Mouse (Mus musculus): ENCODE measurements around the gene Phf21a.
A peak's percentile ranks its signal among the peaks of the same experiment; 100 is the strongest.

The Phf21a gene

GRCm38 (mm10) chr2:92240299-92240698, 147.4 kb downstream of the Phf21a start:
- no peak for DNase-seq

- DNase-seq = no peak
Measured at GRCm38 (mm10) chr2:92240816-92241215, 147.9 kb downstream of the Phf21a start.

DNA sequence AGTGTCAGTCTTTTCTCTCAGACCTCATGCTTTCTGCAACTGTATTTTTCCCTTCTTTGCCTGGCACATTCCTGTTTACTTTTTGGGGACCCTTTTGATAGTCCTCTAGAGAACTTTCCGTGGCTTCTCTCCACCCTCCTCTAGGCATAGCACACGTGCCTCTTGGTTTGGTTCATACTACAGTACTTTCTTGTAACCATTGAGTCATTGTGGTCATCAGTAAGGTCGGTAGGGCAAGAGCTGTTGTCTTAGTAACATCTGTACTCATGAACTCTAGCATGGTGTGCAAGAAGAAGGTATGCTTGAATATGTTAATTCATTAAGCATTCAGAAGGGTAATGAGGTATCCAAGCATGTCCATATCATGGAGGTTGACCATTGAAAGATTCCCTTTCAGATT, 148.4 kb downstream of the Phf21a start:
- DNase-seq = no peak

GRCm38 (mm10) chr2:92246112-92246511, 153.2 kb downstream of the Phf21a start:
- DNase-seq = no peak

- DNase-seq = no peak
Measured at GRCm38 (mm10) chr2:92247711-92248110, 154.8 kb downstream of the Phf21a start.

- DNase-seq = no peak
Measured at GRCm38 (mm10) chr2:92250472-92250871, 157.6 kb downstream of the Phf21a start.

DNA sequence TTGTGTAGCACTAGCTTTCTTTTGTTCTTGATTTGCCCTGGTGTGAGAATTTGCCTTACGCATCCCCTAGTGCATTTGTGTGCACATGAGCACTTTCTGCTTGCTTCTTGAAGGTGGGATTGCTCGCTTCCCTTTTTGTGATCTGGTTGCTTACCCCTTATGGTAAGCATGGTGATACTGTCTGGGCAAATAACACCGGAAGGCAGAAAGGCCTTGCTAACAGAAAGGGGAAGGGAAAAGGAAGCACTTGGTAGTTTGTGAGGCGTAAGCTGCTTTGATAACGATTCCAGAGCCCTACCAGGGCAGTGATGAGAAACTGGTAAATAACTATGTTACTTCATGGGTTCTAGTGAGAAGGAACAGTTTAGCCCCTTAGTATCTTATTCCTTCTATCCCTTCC, 160.9 kb downstream of the Phf21a start:
- DNase-seq = no peak

- DNase-seq = no peak
Measured at GRCm38 (mm10) chr2:92256141-92256540, 163.2 kb downstream of the Phf21a start.

DNA sequence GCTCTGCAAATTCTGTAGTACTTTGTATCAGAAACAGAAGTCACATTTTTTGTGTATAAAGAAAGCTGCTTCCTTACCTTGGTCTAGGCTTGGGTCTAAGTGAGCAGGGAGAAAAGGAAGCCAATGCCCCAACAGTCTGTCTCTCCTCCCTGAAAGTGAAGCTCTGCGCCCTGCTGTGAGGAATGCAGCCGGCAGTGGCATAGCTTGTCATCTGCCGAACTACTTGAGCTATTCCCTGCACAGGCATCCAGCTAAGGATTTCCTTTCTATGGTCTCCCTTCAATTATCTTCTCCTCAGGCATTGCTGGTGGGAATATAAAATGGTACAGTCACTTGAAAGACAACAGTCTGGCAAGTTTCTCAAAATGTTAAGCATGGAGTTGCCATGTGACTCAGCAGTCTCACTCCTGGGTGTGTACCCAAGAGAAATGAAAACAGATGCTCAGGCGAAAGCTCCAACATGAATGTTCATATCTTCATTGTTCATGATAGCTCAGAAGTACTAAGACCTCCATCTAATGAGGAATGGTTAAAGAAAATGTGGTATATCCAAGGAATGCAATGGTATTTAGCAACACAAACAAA, 164.5 kb downstream of the Phf21a start:
- DNase-seq = no peak

GRCm38 (mm10) chr2:92259924-92260323, 167.0 kb downstream of the Phf21a start:
- DNase-seq = no peak

DNA sequence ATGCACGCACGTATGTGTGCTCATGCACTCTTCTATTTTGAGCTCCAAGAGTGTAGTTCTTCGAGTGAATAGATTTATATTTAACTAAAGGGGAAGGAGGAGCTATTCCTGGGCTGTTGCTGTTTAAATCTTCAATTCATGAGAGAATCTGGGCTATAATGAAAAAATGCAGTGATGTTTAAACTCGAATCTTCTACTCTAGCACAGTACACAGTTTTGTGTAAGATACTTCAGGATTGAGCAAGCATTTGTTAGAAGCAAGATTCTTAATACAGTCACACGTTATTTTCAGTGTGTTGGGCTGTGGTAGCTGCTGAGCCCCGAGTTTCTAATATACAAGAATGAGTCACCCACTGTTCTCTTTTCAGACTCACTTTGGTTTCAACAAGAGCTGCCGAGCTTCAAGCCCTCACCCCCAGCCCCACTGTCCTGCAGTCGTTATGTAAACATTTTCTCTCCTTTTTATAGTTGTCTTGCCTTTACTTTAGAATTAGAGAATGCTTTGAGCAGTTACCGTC, 173.2 kb downstream of the Phf21a start:
- DNase-seq = no peak

DNA sequence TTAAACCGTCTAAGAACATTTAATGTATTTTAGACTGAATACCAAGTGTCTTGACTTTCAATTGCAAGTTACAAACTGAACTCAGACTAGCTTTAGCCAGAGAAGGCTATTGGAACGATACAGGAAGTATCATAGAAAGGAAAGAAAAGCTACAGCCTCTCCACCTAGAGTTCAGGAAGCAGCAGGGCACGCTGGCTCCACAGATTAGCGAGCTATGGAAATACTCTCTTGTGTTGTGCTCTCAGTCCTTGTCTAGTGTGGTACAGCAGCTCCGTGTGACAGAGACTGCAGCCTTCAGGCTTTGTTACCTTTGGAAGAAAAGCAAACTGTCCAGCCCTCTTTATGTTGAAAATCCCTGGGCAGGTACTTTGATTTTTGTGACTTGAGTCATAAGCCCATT, 176.3 kb downstream of the Phf21a start:
- DNase-seq = no peak

DNA sequence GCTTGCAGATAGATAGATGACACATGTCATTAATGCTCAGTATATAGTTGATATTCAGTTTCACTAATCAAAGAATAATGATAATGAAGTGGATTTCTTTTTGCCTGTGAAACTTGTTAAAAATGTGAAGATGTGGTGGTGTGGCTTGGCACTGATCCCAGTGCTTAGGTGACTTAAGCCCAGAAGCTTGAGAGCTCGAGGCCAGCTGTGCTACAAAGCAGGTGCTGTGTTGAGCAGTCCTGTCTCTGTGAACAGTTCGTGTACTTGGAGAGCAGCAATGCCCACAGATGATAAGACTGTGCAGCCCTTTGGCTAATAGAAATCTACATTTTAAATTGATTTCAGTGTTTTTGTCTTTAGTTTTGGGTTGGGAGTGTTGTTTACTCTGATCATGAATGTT, 179.6 kb downstream of the Phf21a start:
- no peak for DNase-seq

DNA sequence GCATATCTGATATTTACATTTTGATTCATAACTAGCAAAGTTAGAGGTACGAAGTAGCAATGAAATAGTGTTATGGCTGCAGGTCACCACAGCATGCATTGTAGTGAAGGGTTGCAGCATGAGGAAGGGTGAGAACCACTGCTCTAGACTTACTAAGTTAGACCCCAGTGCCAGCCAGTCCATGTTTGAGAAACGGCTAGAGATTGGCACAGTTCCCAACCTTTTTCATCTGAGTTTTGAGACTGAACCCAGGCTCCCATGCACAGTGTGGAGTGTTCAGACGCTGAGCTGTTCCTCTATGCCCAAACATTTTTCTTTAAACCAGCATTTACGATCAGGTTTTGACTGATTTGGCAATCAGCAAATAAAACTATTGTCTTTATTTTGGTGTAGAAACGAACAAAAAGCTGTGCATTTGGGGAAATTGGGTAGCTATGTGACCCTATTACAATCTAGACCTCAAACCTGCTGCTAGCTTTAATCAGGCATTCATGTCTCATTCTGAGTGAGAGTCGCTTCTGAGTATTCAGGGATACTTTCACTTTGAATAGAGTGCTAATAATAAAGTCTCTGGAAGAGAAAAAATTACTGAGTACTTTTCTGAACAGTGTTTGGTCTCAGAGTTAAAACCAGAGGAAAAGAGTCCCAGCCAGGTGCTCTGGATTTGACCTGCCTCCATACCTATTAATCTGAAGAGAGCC, 180.3 kb downstream of the Phf21a start:
- DNase-seq = no peak

GRCm38 (mm10) chr2:92273802-92274183, 180.9 kb downstream of the Phf21a start:
- DNase-seq = no peak

GRCm38 (mm10) chr2:92277787-92278186, 184.9 kb downstream of the Phf21a start:
- DNase-seq = no peak

DNA sequence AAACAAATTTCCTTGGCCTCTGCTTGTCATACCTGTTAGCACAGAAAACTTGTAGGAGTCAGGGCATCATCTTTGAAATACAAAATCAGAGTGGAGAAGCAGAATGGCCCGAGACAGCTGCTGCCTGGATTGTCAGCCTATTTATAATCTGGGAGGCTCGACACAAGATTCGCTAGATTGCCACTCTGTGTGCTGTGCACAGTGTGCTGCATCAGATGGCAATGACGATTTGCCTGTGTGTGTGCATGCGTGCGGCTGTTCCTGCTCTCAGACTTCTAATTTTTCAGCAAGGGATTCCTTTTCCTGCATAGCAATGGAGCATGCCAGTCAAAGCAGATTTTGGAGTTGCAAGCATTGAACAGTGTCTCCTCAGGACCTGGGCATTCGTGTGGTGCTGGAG, 185.7 kb downstream of the Phf21a start:
- DNase-seq = peak; percentile 48

GRCm38 (mm10) chr2:92279398-92279797, 186.5 kb downstream of the Phf21a start:
- no peak for DNase-seq

DNA sequence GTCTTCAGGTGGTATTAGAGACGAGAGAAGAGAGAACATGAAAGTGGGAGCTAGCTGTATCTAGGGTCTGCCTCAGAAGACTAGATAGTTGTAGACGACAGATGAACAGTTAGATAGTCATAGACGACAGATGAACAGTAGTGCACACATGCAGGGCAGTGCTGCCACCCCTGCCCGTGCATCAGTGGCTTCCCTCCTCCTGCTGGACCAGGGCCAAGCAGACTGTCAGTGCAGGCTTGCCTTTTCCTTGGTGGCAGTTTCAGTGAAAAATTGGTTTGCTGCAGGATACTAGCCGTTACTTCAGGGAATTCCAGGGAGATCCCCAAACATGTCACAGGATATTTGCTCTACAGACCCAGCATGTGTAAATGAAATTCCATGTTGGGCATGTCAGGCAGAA, 192.7 kb downstream of the Phf21a start:
- DNase-seq = no peak

DNA sequence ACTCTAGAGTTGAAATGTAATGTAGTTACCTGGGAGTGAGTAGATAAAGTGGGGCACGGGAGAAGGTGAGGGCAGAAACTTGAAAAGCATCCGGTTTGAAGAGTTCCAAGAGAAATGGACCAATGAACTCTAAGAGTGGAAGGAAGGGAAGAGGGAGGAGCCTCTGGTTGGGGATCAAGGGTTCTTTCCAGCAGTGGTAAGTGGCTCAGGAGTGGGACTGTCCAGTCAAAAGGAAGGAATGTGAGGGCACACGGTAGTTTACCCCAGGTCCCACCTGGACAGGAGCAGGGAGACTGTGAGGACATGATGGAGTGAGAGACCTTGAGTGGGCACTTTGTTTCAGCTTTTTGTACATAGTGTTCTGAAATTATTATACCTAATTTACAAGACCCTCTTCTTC, 196.4 kb downstream of the Phf21a start:
- no peak for DNase-seq

- DNase-seq = no peak
Measured at GRCm38 (mm10) chr2:92291526-92291925, 198.6 kb downstream of the Phf21a start.

- peak; percentile 74 for DNase-seq
Measured at GRCm38 (mm10) chr2:92296402-92296801, 203.5 kb downstream of the Phf21a start.

DNA sequence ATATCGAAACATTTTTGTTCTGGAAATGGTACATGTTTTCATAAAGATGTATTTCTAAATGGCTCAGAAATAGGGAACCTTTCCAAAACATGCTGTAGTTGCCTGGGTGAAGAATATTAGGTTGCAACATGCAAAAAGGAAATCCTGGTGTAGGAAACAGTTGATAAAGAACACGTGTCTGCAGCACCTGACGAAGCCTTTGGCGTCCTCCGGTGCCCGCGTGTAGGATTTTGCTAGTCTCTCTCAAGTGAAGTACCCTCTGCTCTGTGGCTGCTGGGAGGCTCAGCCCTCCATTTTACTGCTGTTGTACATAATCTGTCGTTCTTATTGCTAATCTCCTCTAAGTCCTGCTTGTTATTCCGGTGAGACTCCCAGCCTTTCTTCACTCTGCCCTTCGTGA, 207.0 kb downstream of the Phf21a start:
- DNase-seq = no peak

GRCm38 (mm10) chr2:92301849-92302607, 209.1 kb downstream of the Phf21a start:
- no peak for DNase-seq

All from right cerebral cortex, postnatal 25 days (tissue).